Mouse (Mus musculus) G1E (cell line): ENCODE measurements around the gene Cfl2.
A peak's percentile ranks its signal among the peaks of the same experiment; 100 is the strongest.

Experiments
- CTCF ChIP-seq: IDR thresholded peaks from 2 replicates; pipeline ENCODE4 v1.5.1; 2012; ENCODE audit warnings: low read depth, low read length, inconsistent platforms, mixed read lengths
- GATA2 ChIP-seq: IDR thresholded peaks from 2 replicates; pipeline ENCODE4 v1.6.1; 2012; ENCODE audit warnings: low read depth, low read length, inconsistent platforms, borderline replicate concordance
- POLR2AphosphoS5 ChIP-seq: IDR thresholded peaks from 2 replicates; pipeline ENCODE4 v1.6.1; 2012; ENCODE audit warnings: low read depth, low read length, inconsistent platforms; ENCODE audit not compliant: insufficient replicate concordance
- TAL1 ChIP-seq: conservative IDR thresholded peaks from 2 replicates; pipeline ENCODE4 v1.6.1; 2012; ENCODE audit warnings: low read depth, low read length, inconsistent platforms, mixed read lengths

GRCm38 (mm10) chr12:54879630-54880029, 17.0 kb upstream of the Cfl2 start:
- TF ChIP-seq CTCF (peak; percentile 71), POLR2AphosphoS5 (no peak), GATA2 (no peak), TAL1 (no peak)
